Mouse (Mus musculus): Measurements from ENCODE around the gene Gid4. TPM values are rescaled to one million over a fixed set of nuclear protein-coding genes. Genes with fewer than 3 reads are reported as not detected.
"Not testable (repeated sequence)": the region's sequence is repeated elsewhere in the genome, so short reads cannot be mapped to it uniquely, and the experiment has no call there.

The Gid4 gene
- polyA plus RNA-seq, 1 experiment from 2014 or later, result 25.8 TPM

DNA sequence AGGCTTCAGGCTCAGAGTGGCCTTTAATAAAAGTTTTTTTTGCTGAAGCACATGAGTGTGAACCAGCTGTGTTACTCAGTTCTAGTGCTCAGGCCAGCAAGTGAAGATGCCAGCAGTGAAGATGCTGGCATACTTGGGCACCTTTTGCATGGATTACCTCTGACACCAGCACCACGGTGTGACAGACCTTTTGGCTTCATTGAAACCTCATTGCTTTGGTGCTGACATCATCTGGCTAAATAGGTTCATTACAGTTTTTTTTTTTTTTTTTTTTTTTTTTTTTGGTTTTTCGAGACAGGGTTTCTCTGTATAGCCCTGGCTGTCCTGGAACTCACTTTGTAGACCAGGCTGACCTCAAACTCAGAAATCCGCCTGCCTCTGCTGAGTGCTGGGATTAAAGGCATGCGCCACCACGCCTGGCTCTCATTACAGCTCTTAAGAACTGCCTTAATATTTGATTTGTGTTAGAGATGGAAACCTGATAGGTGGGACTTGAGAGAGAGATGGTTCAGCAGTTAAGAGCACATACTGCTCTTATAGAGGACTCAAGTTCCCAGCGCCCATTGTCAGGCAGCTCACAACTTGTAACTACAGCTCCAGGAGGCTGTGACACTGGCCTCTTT lies 5.2 kb downstream of the Gid4 start:
- ATAC-seq (ENCODE audit: low FRiP score), result no peak
- no peak overlapping the region for H3K27ac ChIP-seq
- H3K9me3 ChIP-seq (ENCODE audit: control insufficient read depth, low read length), result no peaks in the 10 kb centered on the region
- WGBS, result 72% methylated on average over 5 of the region's 6 CpGs
- H3K9ac ChIP-seq, result no peak overlapping the region
- H3K4me1 ChIP-seq (replicated peaks; ENCODE audit: control insufficient read depth, insufficient read depth, low read length), result peaks cover 15% of the 10 kb centered on the region
- H3K27me3 ChIP-seq (ENCODE audit: control insufficient read depth, insufficient read depth, low read length), result no peaks in the 10 kb centered on the region
- H3K4me3 ChIP-seq (replicated peaks; ENCODE audit: low read length), result no peak overlapping the region
- H3K4me2 ChIP-seq (replicated peaks), result no peak overlapping the region
- H3K36me3 ChIP-seq (replicated peaks; ENCODE audit: control insufficient read depth, insufficient read depth), result peaks cover 8% of the 10 kb centered on the region
- no peak for DNase-seq (ENCODE audit: low spot score)

GRCm38 (mm10) chr11:60423006-60423405 lies 6.1 kb downstream of the Gid4 start:
- H3K9me3 ChIP-seq (ENCODE audit: control insufficient read depth, low read length), result no peaks in the 10 kb centered on the region
- peaks cover 17% of the 10 kb centered on the region for H3K36me3 ChIP-seq (replicated peaks; ENCODE audit: control insufficient read depth, insufficient read depth)
- no peak overlapping the region for H3K4me3 ChIP-seq (replicated peaks; ENCODE audit: low read length)
- H3K9ac ChIP-seq, result no peak overlapping the region
- H3K27ac ChIP-seq, result no peak overlapping the region
- no peaks in the 10 kb centered on the region for H3K27me3 ChIP-seq (ENCODE audit: control insufficient read depth, insufficient read depth, low read length)
- ATAC-seq (ENCODE audit: low FRiP score), result no peak
- peaks cover 15% of the 10 kb centered on the region for H3K4me1 ChIP-seq (replicated peaks; ENCODE audit: control insufficient read depth, insufficient read depth, low read length)
- 35% methylated on average over 1 of the region's 1 CpGs for WGBS
- DNase-seq (ENCODE audit: low spot score), result no peak
- H3K4me2 ChIP-seq (replicated peaks), result no peak overlapping the region

GRCm38 (mm10) chr11:60426417-60426816 lies 9.5 kb downstream of the Gid4 start:
- no peak for DNase-seq (ENCODE audit: low spot score)
- H3K9me3 ChIP-seq (ENCODE audit: control insufficient read depth, low read length), result no peaks in the 10 kb centered on the region
- no peak for ATAC-seq (ENCODE audit: low FRiP score)
- H3K4me3 ChIP-seq (replicated peaks; ENCODE audit: low read length), result no peak overlapping the region
- H3K27me3 ChIP-seq (ENCODE audit: control insufficient read depth, insufficient read depth, low read length), result no peaks in the 10 kb centered on the region
- no peak overlapping the region for H3K9ac ChIP-seq
- 90% methylated on average over 1 of the region's 1 CpGs for WGBS
- H3K4me2 ChIP-seq (replicated peaks), result no peak overlapping the region
- no peak overlapping the region for H3K27ac ChIP-seq
- peaks cover 43% of the 10 kb centered on the region for H3K36me3 ChIP-seq (replicated peaks; ENCODE audit: control insufficient read depth, insufficient read depth)
- no peaks in the 10 kb centered on the region for H3K4me1 ChIP-seq (replicated peaks; ENCODE audit: control insufficient read depth, insufficient read depth, low read length)

DNA sequence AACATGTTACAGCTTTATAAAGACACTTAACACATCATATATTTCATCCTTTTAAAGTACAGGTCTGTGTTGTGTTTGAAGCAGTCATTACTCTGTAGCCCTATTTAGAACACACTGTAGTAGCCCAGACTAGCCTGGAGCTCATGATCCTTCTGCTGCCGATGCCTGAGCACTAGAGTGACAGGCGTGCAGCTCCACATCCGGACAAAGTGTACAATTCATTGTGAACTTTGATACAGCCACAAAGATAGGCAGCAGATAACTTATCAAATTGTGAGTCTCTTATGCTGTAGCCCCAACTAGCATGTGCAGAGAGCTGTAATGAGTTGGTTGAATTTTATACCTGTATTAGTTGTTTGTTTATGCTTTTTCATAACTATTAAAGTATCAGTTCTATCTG lies 10.7 kb downstream of the Gid4 start:
- Histone ChIP-seq H3K9ac (no peak overlapping the region), H3K4me3 (replicated peaks; ENCODE audit: low read length) (no peak overlapping the region), H3K27ac (no peak overlapping the region), H3K4me1 (replicated peaks; ENCODE audit: control insufficient read depth, insufficient read depth, low read length) (no peaks in the 10 kb centered on the region), H3K36me3 (replicated peaks; ENCODE audit: control insufficient read depth, insufficient read depth) (peaks cover 55% of the 10 kb centered on the region), H3K27me3 (ENCODE audit: control insufficient read depth, insufficient read depth, low read length) (no peaks in the 10 kb centered on the region), H3K4me2 (replicated peaks) (no peak overlapping the region), H3K9me3 (ENCODE audit: control insufficient read depth, low read length) (no peaks in the 10 kb centered on the region)
- DNase-seq (ENCODE audit: low spot score) (no peak), ATAC-seq (ENCODE audit: low FRiP score) (no peak)
- 96% methylated on average over 3 of the region's 3 CpGs for WGBS

DNA sequence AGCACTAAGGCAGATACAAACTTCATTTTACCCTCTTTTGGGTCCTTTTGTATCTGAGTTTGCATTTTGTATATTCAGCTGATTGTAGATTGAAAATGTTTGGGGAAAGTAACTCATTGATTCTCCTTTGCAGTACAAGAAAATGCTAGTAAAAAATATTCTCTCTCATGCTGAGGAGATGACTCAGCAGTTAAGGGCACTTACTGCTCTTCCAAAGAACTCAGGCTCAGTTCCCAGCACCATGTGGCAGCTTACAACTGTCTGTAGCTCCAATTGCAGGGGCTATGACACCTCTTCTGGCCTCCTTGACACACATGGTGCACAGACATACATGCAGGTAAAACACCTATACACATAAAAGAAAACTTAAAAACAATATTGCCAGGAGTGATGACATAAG lies 16.6 kb downstream of the Gid4 start:
- no peak overlapping the region for H3K9ac ChIP-seq
- H3K27ac ChIP-seq, result no peak overlapping the region
- no peak for ATAC-seq (ENCODE audit: low FRiP score)
- H3K9me3 ChIP-seq (ENCODE audit: control insufficient read depth, low read length), result no peaks in the 10 kb centered on the region
- no peaks in the 10 kb centered on the region for H3K4me1 ChIP-seq (replicated peaks; ENCODE audit: control insufficient read depth, insufficient read depth, low read length)
- no peaks in the 10 kb centered on the region for H3K27me3 ChIP-seq (ENCODE audit: control insufficient read depth, insufficient read depth, low read length)
- no peak for DNase-seq (ENCODE audit: low spot score)
- H3K36me3 ChIP-seq (replicated peaks; ENCODE audit: control insufficient read depth, insufficient read depth), result peaks cover 79% of the 10 kb centered on the region
- no peak overlapping the region for H3K4me2 ChIP-seq (replicated peaks)
- H3K4me3 ChIP-seq (replicated peaks; ENCODE audit: low read length), result no peak overlapping the region

- no peak for ATAC-seq (ENCODE audit: low FRiP score)
- WGBS, result 100% methylated on average over 1 of the region's 1 CpGs
Measured at GRCm38 (mm10) chr11:60435133-60435532, 18.2 kb downstream of the Gid4 start.

DNA sequence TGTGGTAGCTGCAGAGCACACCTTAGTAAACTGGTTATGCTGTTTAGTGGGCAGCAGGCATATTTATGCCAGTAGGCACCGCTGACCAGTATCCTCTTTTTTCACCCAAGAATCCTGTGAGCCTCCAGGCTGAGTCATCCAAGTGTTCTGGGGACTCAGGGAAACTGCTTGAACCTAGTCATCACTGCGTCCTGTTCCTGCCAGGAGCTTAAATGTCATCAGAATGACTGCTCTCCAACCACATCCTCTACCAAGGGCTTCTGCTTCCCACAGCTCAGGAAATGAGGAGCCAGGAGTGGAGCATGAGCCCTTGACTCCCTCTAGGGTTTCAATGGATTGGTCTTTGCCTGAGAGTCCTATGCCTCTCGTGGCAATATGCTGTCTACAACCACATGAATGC lies 19.7 kb downstream of the Gid4 start:
- WGBS, result 94% methylated on average over 3 of the region's 3 CpGs
- ATAC-seq (ENCODE audit: low FRiP score), result no peak
- Histone ChIP-seq H3K36me3 (replicated peaks; ENCODE audit: control insufficient read depth, insufficient read depth) (peaks cover 82% of the 10 kb centered on the region), H3K4me1 (replicated peaks; ENCODE audit: control insufficient read depth, insufficient read depth, low read length) (no peaks in the 10 kb centered on the region), H3K4me3 (replicated peaks; ENCODE audit: low read length) (no peak overlapping the region), H3K9me3 (ENCODE audit: control insufficient read depth, low read length) (no peaks in the 10 kb centered on the region), H3K27me3 (ENCODE audit: control insufficient read depth, insufficient read depth, low read length) (no peaks in the 10 kb centered on the region), H3K4me2 (replicated peaks) (no peak overlapping the region), H3K9ac (no peak overlapping the region), H3K27ac (no peak overlapping the region)
- DNase-seq (ENCODE audit: low spot score), result no peak

More at GRCm38 (mm10) chr11:60435133-60435532, 18.2 kb downstream of the Gid4 start:
- H3K9ac ChIP-seq, result no peak overlapping the region
- no peak overlapping the region for H3K27ac ChIP-seq
- H3K27me3 ChIP-seq (ENCODE audit: control insufficient read depth, insufficient read depth, low read length), result no peaks in the 10 kb centered on the region
- H3K36me3 ChIP-seq (replicated peaks; ENCODE audit: control insufficient read depth, insufficient read depth), result peaks cover 80% of the 10 kb centered on the region
- H3K4me2 ChIP-seq (replicated peaks), result no peak overlapping the region
- H3K9me3 ChIP-seq (ENCODE audit: control insufficient read depth, low read length), result no peaks in the 10 kb centered on the region
- no peak overlapping the region for H3K4me3 ChIP-seq (replicated peaks; ENCODE audit: low read length)
- DNase-seq (ENCODE audit: low spot score), result no peak
- H3K4me1 ChIP-seq (replicated peaks; ENCODE audit: control insufficient read depth, insufficient read depth, low read length), result no peaks in the 10 kb centered on the region

DNA sequence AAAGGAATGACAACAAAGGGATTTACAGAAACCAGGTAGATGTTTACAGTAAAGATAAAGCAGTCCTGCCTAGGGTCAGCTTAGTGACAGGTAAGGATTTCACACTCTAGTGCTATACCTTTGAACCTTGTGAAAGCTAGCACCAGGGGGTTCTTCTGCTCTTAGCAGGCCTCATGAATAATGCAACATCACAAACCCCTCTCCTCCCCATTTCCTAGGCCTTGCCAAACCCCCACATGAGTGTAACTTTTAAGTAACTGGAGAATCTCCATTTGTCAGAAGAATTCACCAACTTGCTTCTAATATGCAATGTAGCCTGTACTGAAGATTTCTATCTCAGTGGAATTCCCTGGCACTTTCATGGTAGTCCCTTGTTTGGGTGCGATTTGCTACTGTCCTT lies 22.7 kb downstream of the Gid4 start:
- H3K27ac ChIP-seq, result not testable (repeated sequence)

GRCm38 (mm10) chr11:60440176-60440575 lies 23.2 kb downstream of the Gid4 start:
- Histone ChIP-seq H3K27me3 (ENCODE audit: control insufficient read depth, insufficient read depth, low read length) (no peaks in the 10 kb centered on the region), H3K9me3 (ENCODE audit: control insufficient read depth, low read length) (no peaks in the 10 kb centered on the region), H3K4me1 (replicated peaks; ENCODE audit: control insufficient read depth, insufficient read depth, low read length) (no peaks in the 10 kb centered on the region), H3K27ac (no peak overlapping the region), H3K4me2 (replicated peaks) (no peak overlapping the region), H3K36me3 (replicated peaks; ENCODE audit: control insufficient read depth, insufficient read depth) (peaks cover 80% of the 10 kb centered on the region), H3K4me3 (replicated peaks; ENCODE audit: low read length) (no peak overlapping the region), H3K9ac (no peak overlapping the region)
- WGBS, result 46% methylated on average over 7 of the region's 7 CpGs
- ATAC-seq (ENCODE audit: low FRiP score) (no peak), DNase-seq (ENCODE audit: low spot score) (no peak)

More for the DNA sequence above, 22.7 kb downstream of the Gid4 start:
- H3K4me1 ChIP-seq (replicated peaks; ENCODE audit: control insufficient read depth, insufficient read depth, low read length); H3K27me3 ChIP-seq (ENCODE audit: control insufficient read depth, insufficient read depth, low read length); DNase-seq (ENCODE audit: low spot score); H3K4me2 ChIP-seq (replicated peaks); ATAC-seq (ENCODE audit: low FRiP score); H3K9ac ChIP-seq; H3K9me3 ChIP-seq (ENCODE audit: control insufficient read depth, low read length); H3K4me3 ChIP-seq (replicated peaks; ENCODE audit: low read length): not testable (repeated sequence)
- H3K36me3 ChIP-seq (replicated peaks; ENCODE audit: control insufficient read depth, insufficient read depth), result peaks cover 83% of the 10 kb centered on the region
- 10% methylated on average over 1 of the region's 1 CpGs for WGBS

DNA sequence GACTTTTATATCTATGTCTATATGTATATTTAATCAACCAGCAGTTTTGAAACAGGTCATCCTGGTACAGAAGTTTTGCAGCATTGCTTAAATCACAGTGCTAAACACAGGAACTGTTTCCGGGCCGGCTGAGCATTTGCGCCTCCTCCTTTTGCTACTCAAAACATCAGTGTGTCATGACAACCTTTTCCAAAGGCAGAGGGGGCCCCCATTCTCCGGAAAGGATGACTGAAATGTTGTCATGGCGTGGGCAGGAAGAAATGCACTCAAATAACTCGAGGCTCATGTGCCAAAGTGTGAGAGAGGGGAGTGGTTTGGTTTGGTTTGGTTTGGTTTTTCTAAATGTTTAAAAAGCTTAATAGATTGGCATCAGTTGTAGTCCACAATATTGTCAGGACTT lies 26.0 kb downstream of the Gid4 start:
- Histone ChIP-seq H3K36me3 (replicated peaks; ENCODE audit: control insufficient read depth, insufficient read depth) (peaks cover 58% of the 10 kb centered on the region), H3K27ac (no peak overlapping the region), H3K4me3 (replicated peaks; ENCODE audit: low read length) (no peak overlapping the region), H3K9me3 (ENCODE audit: control insufficient read depth, low read length) (no peaks in the 10 kb centered on the region), H3K4me1 (replicated peaks; ENCODE audit: control insufficient read depth, insufficient read depth, low read length) (no peaks in the 10 kb centered on the region), H3K4me2 (replicated peaks) (no peak overlapping the region), H3K27me3 (ENCODE audit: control insufficient read depth, insufficient read depth, low read length) (no peaks in the 10 kb centered on the region), H3K9ac (no peak overlapping the region)
- 90% methylated on average over 6 of the region's 6 CpGs for WGBS
- no peak for DNase-seq (ENCODE audit: low spot score)
- ATAC-seq (ENCODE audit: low FRiP score), result no peak

All from hindbrain, embryonic 14.5 days (tissue).